Mouse (Mus musculus) fat pad, adult 2 months (tissue): ENCODE measurements around the gene Itgb4.

ENCODE experiments used
- DNase-seq: peaks from one replicate; pipeline ENCODE4 v3.0.0-alpha.2; 2011; ENCODE audit warnings: low read depth, low spot score; ENCODE audit errors: extremely low read depth

Itgb4 gene

DNA sequence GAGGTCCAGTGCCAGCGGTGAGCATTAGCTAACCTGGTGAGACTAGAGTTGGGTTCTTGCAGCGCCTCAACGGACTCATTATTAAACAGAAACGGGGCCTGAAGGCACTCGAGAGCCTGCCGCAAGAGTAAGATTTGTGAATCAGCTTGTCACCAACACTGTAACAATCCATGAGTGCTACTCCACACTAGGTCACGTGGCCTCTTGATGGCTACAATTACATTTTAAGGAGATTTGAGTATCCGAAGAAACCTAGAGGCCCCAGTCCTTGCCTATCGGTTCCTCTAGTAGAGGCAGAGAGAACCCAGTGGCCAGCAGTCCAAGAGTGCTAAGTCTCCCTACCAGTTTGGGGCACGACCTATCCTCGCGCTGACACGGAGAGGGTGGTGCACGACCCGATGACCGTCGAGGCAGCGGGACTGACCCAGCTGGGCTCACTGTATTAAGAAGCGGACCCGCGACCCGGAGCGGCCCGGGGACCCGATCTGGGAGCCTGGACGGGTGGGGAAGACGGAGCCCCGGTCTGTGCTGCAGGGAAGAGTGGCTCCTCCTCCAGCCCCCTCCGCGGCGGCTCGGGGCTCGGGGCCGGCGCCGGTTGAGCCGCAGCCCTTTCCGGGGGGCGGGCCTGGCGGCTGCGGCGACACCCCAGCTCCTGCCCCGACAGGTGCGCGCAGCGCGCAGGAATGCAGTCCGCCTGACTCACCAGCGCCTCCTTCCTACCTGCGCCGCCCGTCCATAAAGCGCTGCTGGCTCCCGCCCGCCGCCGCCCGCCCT lies at the start of gene Itgb4:
Gene Itgb4, plus strand, starts transcription at position 401 of the 774 bp plus-strand sequence.
- no peak for DNase-seq

DNA sequence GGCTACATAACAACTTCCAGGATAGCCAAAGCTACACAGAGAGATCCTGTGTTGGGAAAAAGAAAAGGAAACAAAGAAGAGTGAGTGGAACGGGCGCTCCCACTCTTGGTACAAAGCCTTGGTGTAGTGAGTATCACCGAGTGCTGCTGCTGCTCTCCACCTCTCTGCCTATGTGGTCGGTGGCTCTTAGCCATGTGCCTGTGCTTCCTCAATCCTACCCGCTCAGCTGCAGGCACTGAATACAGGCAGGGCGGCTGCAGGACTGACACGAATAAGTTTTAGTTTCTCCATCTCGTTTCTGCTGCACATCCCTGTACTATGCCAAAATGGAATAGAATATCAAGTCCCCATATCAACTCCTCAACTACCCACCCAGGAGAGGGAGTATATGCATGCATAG lies 45.5 kb upstream of the Itgb4 start:
- no peak for DNase-seq

DNA sequence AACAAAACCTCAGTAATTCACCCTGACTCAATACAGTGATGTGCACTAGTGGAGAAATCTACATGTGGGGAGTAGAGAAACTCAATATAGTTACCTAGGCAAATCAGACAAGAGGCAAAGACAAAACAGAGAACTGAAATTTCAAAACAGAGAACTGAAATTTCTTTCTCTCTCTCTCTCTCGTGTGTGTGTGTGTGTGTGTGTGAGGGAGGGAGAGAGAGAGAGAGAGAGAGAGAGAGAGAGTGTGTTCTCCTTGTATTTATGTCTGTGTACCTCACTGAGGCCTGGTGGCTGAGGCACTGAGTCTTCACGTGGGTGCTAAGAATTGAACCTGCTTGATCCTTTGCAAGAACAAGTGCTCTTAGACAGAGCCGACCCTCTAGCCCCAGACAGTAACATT lies 44.7 kb upstream of the Itgb4 start:
- DNase-seq = no peak

DNA sequence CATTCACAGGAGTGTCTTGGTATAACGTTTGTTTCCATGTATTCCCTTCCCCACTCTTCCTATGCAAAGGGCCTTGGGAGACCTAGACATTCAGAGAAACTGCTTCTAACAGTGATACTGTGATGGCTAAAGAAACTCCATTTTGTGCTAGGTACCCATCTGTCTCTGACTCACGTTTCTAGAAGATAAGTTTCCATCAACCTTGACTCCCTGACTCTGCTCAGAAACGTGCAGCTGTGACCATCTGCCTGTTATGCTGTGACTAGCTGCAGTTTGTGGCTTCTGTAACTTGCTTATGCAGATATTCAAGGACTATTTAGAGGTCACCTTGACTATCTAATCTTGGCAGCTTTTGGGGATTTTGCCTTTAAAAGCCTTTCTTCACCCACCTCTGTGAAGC lies 43.3 kb upstream of the Itgb4 start:
- no peak for DNase-seq

DNA sequence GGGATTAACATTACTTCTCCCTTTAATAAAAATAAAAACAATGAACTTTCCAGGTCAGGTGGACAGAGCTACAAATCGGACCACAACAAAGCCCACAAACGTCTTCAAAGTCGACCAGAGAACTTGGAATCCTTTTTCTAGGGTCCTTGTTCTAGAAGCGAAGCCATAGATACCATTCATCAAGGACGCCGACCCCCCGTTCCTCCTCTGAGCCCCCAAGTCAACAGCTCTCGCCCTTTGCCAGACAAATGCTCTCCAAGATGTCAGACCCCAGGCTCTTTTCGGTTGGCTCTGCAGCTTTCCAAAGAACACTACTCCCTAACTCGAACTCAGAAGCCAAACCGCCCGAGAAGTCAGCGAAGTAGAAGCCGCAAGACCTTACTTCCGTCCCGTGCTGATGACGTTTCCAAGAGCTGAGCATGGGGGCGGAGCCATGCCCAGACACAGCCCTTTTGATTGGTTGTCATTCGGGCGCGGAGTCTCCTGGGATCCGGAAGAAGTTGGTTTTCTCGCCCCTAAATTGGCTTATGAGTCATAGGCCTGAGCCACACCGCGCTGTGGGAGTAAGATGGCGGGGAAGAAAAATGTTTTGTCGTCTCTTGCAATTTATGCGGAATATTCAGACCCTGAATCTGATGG lies 41.3 kb upstream of the Itgb4 start, which contains the start of the genes Sap30bp and Recql5:
Gene Sap30bp, plus strand, starts transcription at position 175 of the 639 bp plus-strand sequence.
Gene Recql5, minus strand, starts transcription at position 370 of the 639 bp plus-strand sequence.
- DNase-seq = peak; percentile 84

DNA sequence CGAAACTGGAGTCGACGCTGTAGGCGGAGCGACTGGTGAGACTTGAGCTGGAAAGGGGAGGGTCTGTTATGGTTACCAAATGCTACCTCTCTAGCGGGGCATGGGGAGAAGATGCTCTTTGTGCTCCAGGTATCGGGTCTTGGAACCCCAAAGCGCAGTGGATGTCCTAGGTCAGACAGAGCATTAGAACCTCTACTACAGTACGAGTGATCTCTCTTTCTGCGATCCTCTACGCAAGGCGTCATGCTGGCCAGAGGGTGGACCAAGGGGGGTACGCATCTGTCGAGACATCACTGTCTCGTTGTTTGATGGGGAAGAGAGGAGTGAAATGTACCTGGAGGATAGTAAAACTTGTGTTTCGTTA lies 40.8 kb upstream of the Itgb4 start:
- DNase-seq = no peak

DNA sequence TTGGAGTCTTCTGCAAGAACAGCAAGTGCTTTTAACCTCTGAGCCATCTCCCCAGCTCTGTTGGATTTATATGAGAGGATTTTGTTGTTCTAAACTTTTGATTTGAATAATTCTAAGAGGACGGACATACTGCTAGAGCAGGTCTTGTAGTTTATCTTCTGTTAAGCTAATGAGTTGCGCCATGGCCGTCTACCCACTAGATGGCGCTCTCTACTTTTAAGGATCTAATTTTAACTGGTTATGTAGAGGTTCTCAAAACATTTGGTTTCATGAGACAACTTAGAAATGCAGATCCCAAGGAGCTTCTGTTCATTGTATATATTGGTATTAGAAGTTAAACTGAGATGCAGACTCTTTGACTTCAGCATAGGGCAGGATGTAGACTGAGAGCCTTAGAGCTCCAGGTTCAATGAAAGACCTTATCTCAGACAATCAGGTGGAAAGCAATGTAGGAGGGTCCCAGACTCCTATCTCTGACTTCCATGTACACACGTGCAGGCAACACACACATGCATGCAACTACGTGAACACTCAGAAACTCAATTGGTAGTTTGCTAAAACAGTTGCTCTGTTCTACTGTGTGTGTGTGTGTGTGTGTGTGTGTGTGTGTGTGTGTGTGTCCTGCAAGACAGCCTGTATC lies 34.7 kb upstream of the Itgb4 start:
- no peak for DNase-seq

DNA sequence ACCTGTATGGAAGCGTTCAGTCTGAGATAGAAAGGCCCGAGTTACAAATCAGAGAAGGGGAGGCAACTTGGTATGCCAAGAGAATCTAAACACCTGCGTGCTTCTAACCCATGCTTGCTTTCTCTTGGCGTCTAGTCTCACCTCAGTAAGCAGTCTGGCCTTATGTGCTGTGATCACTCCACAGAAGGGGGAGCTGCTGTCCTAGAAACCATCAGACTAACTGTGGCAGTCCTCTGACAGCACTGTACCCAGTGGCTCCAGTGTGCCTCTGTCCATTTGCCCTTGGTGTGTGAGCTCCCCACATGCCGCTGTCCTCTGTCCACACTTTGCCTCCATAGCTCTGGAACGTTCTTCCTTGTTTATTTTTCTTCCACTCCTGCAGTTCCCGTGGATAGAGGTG lies 32.5 kb upstream of the Itgb4 start:
- DNase-seq = no peak

DNA sequence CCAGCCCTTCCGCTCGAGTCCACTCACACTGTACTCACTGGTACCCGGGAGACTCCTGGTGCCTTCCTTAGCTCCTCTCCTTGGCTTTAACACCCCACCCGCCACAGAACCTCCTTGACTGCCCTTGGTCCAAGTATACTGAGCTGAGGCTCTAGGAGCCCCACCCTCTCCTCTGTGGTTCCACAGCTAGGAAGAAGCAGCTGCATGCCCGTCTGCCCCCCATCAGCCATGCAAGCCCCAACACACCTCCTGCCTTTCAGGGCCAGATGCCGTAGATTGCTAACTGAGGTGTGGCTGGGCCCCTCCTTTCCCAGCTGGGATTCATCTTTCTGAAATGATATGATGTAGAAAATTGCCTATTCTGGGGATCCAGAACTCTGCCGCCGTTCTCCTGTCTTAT lies 29.3 kb upstream of the Itgb4 start:
- no peak for DNase-seq

DNA sequence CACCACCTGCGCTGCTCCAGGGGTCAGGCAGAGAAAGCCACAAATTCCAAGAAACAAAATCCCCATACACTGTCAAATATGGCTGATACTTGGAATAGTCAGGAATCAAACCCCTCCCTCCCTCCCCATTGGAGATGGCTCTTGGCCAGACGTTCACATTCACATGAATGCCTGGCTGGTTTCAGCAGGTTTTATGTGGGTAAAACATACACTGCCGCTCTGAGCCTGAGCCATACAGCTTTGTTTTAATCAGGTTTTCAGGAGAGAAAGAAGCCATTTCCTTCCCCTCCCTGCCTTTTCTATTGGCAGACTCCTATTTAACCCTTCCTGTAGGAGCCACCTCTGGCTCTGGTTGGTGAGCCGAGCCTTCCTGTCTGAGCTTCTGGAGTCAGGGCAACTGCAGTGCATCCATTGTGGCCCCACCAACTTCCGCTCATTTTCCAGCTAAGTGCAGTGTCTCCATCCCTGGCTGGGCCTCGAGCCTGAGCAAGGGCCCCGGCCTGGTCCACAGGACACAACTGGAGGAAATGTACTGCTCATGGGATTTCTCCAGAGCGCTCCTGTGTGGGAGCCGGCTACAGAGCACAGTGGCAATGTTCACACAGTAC lies 28.2 kb upstream of the Itgb4 start:
- no peak for DNase-seq

DNA sequence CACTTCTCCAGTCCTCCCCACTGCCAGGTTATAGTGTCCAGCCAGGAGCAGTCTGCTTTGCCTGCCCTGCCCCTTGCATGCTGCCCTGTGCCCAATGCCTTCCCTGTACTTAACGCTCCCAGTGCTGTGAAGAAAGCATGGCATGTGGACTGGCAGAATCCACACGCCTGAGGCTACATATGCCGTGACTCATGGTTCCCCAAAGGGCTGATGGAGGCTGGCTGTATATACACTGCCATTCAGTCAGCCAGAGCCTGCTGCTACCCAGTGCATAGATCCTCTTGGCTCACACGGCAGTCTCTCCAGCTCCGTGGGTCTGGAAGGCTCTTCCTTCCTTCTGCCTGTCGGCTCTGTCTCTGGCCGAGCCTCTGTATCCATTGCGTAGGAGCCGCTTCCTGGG lies 26.2 kb upstream of the Itgb4 start:
- DNase-seq = no peak

DNA sequence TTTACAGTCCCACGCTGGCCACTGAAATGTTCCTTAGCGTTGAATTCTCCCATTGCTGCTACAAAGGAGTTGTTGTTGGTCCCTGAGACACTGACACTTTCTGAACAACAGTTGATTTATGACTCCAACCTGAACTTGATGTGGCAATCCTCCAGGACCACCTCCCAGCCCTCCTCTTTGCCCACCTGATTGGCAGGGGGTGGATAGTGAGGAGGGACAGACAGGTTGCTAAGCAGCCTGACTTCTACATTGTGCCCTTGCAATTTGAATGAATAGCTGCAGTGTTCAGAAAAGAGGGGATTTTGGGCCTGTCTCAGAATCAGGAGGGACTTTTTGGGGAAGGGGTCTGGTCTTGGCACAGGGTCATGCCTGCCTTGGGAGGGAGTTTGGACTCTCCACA lies 23.8 kb upstream of the Itgb4 start:
- no peak for DNase-seq

DNA sequence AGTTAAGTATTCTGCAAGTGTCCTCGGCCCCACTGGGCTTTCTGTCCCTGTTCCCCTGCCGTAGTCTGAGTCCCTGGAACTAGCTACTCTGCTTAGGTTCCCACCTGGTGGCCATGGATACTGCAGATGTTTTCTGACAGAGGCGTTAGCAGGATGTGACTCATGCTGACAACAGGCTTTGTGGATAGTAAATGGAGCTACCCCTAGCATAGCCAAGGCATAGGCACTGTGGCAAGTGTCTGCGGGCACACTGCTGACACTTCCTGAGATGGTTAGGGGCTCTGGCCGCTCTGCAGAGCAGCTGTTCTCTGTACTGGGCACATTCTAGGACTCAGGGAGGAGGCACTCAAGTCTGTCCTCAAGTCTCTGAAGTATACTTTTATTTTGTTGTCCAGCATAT lies 19.8 kb upstream of the Itgb4 start:
- DNase-seq = no peak

DNA sequence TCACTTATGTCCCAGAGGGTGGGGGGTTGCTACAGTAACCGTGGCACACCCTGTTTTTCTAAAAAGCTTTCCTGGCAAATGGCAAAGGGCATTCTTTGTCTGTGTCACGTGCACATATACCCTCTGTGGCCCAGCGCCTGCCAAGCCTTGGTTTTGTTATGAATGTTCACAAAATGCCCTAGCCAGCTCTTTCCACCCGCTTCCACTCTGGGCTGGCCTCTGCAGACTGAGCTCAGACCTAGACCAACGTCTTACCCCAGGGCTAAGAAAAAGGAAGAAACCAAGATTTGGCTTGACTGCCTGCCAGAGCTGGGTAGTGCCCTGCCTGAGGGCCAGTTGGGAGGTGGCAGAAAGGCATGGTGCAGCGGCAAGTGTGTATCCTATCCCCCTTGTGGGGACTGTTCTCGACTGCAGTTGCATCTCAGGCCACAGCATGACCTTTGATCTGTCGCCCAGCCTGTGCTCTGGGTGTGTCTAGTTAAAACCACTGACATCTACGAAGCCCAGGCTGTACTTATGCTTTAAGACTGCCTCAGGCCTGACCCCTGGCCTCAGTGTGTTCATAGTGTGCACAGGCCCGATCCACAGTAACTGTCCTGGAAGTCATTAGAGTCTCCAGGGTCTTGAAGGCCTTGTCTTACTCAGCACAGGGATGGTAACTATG lies 19.2 kb upstream of the Itgb4 start:
- no peak for DNase-seq

DNA sequence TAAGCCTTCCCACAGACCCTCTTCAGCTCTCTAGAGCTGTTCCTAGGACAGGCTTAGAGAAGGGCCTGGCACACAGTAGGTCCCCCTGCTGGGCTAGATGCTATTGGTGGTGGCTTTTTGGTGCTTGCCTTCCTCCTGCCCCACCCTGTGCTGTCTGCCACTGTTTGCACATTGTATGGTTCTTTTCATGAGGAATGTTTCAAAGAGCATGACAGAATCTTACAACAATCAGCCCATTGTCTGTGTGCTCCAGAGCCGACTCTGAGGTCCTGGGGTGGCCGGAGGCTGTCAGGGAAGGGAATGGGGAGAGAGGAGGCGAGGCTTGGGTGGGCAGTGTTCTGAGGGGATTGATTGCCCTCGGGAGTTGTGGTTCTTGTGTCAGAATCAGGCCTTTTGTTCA lies 18.1 kb upstream of the Itgb4 start:
- DNase-seq = no peak

DNA sequence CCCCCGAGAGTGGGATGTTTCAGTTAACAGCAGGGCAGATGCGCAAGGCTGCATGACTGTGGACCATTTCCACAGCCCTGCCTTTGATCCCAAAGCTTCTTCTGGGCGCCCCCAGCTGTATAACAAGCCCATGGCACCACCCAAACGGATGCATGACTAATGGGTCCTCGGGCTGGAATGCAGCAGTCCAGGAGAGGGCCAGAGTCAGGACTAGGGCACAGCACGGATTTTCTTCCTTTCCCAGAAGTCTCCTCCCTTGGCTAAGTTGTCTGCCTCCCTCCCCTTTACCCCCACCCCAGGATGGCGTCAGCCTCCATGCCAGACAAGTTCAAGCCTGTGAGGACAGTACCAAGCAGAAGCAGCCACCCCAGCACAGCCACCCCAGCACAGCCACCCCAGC lies 16.5 kb upstream of the Itgb4 start:
- peak; percentile 55 for DNase-seq

DNA sequence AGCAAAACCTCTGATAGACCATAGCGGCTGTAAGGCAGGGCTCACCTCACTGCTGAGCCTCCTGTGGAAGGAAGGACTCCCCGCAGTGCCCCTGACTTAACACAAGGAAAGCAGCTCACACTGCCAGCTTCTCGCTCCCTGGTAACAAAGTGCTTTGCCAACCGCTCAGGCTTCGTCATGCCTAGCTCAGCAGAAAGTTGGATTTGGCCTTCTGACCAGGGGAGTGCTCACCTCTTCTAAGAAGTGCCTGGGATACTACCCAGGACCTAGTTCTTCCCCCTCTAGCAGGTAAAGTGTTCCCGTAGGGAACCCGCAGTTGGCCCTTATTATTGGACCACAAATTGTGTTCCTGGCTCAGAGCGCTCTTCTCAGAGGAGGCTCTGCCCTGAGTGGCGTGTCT lies 15.5 kb upstream of the Itgb4 start:
- DNase-seq = peak; percentile 82

DNA sequence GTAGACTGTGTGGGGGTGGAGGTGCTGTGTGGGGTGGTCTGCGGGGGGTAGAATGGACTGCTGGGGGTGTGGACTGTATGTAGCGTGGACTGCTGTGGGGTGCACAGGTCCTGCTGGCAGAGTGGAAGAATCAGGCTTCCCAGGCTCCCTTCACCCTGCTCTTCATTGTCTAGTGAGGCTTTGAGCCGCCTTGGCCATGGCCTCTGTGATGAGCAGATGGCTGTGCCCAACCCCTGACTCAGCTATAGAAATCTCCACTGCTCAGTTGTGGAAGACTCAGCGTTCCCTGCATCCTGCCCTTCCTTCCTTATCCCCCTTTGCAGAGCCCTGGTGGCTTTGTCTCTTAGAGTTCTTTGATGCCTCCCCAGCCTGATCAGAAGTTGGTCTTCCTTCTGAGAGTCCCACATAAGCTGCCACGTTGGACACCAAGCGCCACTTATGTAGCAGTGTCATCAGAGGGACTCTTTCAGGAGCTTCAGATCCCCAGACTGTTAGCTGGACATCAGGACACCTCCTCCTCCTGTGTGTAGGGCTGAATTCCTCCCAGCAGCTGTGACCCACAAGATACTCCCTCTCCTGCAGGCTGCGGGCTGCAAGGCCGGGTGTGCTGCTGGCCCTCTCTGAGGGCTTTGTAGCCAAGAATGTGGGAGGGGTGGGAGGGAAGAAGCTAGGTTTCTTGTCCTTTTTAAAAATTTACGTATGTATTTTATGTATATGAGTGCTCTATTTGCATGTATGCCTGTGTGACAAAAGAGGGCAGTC lies 11.7 kb upstream of the Itgb4 start:
- DNase-seq = no peak

DNA sequence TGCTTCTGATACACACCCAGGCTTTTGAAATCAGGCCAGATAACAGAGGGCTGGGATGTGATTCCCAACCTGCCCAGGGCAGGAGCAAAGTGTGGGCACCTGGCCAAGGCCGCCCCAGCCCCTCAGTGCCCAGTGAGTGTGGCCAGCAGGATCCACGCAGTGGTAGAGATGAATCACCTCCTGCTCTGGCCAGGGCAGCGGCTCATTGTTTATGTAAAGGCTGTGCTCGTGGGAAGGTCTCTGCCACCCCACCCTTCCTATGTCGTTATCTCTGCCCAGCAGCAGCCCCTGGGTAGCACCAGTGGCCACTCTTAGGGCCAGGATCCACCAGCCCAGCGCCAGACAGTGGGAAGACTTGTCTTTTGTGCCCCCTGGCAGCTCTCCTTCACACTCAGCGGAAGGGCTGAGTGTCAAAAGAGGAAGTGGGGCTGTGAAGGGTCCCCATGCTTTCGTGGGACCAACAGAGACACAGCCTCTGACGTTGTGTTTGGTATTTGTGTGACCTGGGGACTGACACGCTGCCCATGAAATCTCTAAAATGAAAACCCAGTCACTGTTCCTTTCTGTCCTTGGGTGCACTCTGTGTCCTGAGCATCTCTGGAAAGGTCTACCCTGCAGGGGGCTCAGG lies 9.4 kb upstream of the Itgb4 start:
- no peak for DNase-seq
